Mouse (Mus musculus): ENCODE measurements at regions not wholly inside any gene's neighbourhood (a gene's known extent, or its start where the extent isn't known, plus 50 kb on each side); places are given as distances from the start of the nearest gene placed in this dataset.
A peak's percentile ranks its signal among the peaks of the same experiment; 100 is the strongest.

DNA sequence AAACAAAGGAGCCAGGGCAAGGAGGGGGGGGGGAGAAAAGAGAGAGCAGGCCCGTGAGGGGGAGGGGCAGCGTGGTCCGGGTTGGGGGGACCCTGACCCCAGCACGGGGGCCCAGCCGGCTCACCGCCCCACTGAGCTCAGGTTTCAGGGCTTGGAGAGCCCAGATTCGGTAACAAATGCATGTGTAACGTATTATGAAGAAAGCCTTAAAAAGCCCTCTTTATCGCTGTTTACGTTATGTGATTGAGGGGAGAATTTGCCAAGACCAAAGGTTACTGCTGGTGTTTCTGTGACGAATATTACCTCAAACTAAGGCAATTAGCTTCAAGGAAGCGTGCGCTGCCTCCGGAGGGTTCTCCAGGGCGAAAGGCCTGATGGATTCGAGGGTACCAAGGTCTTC, 54.2 kb downstream of the Barx1 start:
- intact Hi-C loops (cut with DNase I): no loop called here

DNA sequence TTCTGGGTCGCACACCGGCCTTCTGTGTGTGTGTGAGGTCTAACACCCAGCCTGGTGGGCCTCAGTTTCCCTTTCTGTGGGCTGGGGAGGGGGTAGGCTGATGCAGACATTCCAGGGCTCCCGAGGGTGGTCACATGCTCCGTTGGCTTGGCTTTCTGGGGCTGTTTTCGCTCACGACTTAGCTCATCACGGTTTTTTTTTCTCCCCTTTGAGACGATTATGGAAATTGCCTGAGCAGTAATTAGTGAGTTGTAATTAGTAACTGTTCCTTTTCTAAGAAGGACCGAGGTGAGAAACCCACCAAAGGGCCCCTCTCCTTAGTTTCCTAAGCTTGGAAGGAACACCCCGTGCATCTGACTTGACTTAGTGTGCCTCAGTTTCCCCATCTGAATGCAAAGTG, 54.7 kb downstream of the Barx1 start:
- intact Hi-C loops (cut with DNase I): no loop called here
- DNase-seq: no peak

More for the DNA sequence above, 54.2 kb downstream of the Barx1 start:
- DNase-seq: no peak

DNA sequence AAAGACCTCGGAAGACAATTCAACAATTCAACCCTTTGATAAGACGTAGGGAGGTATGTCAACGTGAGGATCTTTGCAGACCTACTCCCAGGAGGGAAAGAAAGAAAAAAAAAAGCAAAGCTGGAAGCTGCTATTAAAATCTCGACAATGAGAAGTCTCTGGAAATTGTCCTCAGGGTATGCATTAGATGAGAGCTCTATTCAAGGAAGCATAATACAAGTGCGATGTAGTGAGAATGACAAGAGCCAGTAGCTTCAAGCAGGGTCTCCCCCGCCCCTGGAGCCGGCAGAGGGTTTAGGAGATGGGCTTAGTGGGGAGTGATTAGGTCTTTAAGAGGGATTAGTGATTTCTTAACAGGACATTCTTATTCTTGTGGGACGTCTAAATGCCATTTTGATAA, 60.9 kb downstream of the Barx1 start:
- intact Hi-C loops (cut with DNase I): no loop called here
- no peak for DNase-seq

DNA sequence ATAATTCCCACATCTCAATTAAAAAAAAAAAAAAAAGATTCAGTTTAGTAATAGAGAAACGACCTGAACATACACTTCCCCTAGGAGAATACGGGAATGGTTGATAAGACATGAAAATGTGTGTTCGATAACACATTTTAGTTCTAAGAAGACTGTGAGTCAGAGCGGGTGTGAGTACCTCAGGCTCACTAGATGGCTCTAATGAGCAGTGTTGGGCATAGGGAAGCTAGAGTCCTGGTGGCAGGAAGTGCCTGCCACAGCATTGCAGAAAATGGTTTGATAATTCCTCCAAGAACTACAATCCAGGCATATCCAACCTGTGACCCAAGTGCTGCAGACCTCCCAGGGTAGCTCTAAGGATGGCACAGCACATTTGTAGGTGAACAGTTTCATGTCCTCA, 63.6 kb downstream of the Barx1 start:
- peak in 1 of 2 experiments; percentile 12 for DNase-seq
- intact Hi-C loops (cut with DNase I): no loop called here

DNA sequence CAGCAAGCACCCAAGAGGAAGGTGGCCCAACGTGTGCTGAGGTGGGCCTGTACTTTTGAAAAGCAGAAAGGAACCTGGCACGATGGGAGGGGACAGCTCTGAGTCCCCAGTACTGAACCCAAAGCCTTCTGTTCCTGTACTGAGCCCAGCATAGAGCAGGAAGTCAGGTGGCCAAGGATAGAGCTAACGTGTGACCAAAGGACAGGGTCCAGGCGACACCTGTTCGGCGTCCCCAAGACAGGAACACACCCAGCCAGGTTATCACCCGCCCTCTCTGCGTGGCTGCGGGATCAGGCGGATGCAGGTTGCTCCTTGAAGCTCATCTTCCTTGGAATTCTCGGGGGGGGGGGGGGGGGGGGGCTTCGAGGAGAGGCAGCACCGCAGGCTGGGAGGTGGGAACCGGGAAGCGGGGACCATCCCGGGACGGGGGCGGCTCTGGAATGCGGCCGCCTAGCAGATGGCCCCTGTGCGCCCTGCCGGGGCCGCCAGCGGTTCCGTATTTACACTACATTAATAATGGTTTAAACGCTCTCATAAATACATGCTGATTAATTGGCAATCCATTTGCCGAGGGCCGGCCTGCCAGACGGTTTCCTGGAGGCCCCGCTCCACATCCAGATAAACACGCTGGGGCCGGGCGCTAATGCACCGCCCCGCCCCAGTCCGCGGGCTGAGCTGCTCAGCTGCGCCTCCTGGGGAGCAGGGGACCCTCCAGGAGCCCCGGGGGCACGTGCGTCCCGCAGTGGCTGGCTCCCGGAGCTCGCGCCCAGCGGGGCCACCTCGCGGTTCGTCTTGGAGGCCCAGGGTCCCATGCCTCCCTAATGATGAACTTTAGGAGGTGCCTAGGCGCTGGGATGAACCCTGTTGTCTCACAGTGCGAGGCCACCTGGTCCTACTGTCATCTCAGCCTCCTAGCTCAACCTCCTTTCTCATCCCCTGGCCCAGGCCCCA, 68.5 kb downstream of the Barx1 start:
- peak; percentile 30 to 33 for DNase-seq
- intact Hi-C loops (cut with DNase I): loop anchor here (5.0 kb wide), 1 partner anchor 74 kb away; no protein-coding TSS in a partner anchor

DNA sequence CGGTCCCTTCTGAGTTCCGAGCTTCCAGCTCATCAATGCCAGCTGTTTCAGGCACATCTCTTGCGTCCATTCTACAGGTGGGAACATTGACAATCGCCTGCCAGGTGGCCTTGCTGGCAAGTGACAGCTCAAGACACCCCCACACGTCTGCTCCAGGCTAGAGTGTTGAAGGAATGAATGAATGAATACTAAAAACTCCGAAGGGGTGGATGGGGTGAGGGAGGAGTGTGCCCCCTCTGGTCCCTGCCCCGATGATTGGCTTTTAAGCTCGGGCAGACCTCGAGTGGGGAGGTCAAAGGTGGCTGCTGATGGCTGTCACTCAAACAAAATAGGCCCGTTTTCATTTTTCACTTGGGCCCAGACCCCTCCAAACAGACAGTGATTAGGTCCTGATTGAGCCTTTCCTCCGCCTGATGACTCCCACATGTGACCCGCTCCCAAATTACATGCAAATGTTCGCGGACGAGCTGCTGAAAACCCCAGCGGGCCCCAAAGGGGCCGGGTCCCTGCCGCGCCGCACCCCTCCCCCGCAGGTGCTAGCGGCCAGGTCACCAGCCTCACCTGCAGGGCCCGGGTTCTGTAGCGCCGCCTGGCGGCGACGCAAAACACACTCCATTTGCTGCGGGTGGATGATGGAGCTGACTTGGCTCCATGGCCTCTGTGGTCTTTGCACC, 69.5 kb downstream of the Barx1 start:
- peak; percentile 34 to 39 for DNase-seq
- intact Hi-C loops (cut with DNase I): loop anchor here (5.0 kb wide), 1 partner anchor 75 kb away; no protein-coding TSS in a partner anchor

DNA sequence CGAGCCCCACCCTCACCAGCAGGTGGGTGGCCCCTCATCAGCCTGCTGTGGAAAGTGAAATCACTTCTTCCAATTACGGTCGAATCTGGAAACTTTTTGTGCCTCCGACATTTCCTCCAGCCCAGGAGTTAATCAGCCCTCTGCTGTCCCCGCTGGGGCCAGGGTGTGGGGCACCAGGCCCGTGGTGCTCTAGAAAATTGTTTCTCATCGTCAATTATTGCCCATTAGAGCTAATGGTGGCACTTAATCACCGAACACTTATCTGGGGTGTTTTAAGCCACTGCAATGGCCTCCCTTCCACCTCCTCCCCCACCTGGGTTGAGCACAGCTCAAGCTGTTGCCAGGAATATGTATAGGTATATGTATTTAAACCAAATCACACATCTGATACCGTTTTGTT, 72.2 kb downstream of the Barx1 start:
- intact Hi-C loops (cut with DNase I): loop anchor here (5.0 kb wide), 1 partner anchor 78 kb away; no protein-coding TSS in a partner anchor

DNA sequence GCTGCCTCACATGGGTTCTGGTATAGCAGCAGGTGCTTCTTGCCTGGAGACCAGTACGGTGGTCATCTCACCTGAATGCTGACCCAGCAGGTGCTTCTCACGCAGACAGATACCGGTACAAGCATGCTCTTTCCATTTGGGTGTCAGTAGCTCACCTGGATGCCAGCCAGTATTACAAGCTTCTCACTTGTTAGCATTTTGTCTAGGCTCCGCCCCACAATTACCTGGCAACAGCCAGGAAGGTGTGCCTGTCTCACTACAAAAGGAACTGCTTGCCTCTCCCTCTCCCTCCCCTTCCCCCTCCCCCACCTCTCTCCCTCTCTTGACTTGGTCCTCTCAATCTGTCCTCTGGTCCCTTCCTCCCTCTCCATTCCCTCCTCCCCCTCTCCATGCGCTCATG, 82.8 kb downstream of the Barx1 start:
- intact Hi-C loops (cut with DNase I): no loop called here
- DNase-seq: no peak

More for the DNA sequence above, 72.2 kb downstream of the Barx1 start:
- DNase-seq: no peak

DNA sequence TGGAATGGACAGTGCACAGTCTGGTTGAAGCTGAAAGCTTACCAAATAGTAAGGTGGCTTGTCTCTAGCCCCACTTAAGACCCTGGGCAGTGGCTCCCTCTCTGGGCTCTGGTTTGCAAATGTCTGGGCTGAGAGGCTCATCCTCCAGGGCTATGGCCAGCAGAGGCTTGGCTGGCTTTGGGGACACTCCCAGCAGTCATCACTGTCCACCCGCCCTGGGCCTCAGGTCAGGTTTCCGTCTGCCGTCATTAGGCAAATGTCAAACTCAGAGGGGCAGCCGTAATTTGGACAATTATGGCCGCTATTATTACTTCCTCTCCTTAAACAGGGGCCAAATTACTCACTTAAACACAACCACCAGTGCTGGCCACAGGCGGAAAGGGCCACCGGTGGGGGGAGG, 83.5 kb downstream of the Barx1 start:
- intact Hi-C loops (cut with DNase I): no loop called here
- DNase-seq: no peak

Data from heart, postnatal 14 days (tissue).